Mouse (Mus musculus): ENCODE measurements around the gene Kdelr1.
A peak's percentile ranks its signal among the peaks of the same experiment; 100 is the strongest.
"Not testable (repeated sequence)": the region's sequence is repeated elsewhere in the genome, so short reads cannot be mapped to it uniquely, and the experiment has no call there.

Kdelr1 gene

DNA sequence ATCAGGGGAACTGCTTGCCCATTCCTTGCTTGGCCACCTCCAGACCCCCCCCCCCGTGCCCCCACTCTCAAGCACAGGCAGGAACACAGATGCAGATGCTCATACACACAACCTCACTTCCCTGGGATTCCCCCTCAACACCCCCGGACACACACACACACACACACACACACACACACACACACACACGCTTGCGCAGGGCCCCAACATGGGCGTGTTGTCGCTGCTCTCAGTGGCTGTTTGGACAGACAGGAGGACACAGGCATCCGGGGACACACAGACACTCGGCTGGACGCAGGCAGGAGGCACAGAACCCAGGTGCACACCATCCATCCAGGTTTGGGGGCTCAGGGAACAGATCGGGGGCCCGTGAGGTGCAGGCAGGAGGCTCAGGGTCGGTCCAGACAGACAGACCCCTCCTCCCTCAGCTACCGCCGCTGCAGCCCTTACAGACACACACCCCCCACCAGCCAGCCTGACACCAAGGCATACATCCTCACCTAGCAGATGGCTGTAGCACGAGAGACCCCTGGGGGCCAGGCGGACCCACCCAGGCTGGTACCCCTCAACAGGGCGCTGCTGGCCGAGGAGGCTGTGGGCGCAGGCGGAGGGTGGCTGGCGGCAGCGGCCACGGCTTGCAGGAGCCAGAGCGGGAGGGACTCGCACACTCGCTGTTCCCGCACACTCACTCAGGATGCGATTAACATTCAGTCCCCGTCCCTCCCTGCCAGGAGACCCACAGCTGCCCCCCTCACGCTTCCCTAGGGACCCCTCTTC is 2.1 kb upstream of the Kdelr1 start:
- peak; percentile 32 to 36 for DNase-seq

DNA sequence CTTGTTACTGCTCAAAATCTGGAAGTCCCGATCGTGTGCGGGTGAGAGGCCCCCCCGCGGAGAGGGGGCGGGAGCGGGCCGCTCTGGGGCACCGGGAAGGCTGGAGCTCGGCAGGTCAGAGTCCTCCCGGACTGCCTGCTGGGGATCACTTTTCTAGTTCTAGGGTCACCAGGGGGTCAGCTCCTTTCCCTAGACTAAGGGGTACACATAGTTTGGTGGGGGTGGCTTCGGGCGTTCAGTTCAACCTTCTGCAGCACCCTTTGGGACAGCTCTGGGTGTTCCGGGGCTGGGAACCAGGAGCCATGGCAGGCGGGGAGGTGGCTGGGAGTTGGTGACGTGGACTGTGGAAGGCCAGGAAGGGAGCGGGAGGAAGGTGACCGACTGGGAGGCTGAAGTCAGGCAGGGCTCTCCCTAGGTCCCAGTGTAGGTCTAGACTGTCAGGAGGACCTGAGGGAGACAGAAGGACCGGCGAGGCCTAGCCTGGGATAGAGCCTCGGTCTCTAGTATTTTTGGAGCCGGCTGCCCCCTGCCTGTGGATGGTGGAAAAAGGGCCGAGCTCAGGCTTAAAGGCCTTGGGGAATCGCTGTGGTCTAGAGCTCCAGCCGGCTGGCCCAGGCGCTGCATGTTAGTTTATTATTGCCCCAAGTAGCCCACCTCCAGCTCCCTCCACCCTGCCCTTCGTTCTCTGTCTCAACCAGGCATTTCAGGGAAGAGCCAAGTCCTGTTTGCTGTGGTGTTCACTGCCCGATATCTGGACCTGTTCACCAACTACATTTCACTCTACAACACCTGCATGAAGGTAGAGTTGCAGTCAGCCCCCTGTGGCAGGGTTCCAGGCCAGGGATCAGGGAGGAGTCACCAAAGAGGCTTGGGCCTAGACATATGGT is 732 bp downstream of the Kdelr1 start:
- DNase-seq = peak; percentile 70 to 81

DNA sequence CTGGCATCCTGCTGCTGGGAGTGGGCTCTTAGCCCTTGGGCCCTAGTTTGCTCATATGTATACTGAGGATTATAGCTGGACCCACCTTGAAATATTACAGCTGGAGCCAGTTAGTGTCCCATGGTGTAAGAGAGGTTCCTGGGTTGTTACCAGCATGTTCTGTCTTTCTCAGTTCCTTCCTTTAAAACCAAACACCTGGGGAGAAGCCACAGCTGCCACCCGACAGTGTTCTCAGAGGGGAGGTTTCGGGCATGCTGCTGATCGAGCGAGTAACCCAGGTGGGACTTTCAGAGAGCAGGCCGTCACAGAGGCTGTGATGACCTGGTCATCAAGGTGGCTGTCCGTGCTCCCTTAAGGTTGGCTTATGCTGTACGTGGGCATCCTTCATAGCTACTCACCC is 4.3 kb downstream of the Kdelr1 start:
- no peak for DNase-seq

DNA sequence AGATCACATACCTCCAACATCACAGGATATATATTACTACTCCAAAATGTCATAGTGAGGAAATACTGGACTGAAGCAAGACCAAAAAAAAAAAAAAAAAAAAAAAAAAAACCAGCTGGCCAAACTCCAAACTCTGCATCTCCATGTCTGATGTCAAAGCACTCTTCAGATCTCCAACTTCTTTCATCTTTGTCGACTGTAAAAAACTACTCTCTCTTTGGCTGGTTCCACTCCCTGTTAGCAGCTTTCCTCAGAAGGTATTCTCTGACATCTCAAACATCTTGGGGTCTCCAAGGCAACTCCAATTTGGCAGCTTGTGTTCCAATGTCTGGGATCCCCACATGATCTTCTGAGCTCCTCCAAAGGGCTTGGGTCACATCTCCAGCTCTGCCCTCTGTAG is 5.7 kb downstream of the Kdelr1 start, which contains the start of gene Grin2d:
Gene Grin2d (minus strand): TSS at position 101 of the 400 bp plus-strand sequence.
- DNase-seq = not testable (repeated sequence)

DNA sequence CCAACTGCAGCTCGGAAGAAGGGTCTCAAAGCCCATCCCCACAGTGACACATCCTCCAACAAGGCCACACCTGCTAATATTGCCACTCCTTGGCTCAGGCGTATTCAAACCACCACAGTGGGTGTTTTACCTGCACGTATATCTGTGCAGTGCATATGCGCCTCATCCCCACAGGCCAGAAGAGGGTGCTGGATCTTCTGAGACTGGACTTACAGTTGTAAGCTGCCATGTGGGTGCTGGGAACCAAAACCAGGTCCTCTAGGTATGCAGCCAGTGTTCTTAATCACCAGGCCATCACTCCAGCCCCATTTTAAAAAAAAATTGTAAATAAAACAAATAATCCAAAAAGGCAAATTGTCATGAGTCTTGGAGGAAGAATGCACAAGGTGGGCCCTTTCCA is 8.0 kb downstream of the Kdelr1 start:
- no peak for DNase-seq

DNA sequence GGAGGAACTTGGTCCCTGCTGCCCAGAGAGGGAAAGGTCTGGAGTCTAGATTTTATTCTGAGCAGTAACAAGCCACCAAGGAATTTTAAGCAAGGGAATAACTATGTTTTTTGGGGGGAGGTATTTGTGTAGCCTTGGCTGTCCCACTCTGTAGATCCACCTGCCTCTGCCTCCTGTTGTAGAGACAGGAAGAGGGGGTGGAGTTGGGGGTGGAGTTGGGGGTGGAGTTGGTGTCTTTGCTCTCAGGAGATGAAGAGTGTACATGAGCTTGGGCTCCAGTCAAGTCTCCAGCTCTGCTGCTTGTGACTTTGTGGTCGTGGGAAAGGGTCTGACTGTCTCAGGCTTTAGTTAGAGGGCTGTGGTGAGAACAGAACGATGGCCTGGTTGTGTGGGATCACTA is 8.4 kb downstream of the Kdelr1 start:
- no peak for DNase-seq

DNA sequence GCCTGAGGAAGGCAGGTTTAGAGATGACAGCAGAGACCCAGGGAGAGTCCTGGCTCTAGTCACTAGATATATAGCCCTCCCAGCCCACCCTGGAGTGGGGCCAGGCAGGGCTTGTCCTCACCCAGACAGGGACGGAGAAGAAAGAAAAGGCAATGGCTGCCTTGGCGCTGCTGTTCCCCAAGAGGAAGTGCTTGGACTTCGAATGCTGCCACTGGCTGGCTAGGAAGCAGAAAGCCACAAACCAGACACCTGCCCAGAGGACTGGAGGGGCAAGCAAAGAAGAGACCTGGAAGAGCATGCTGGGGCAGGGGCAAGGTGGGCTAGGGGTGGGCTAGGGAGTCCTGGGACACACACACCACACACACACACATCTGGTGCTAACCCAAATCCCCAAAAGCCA is 14.7 kb downstream of the Kdelr1 start:
- no peak for DNase-seq

DNA sequence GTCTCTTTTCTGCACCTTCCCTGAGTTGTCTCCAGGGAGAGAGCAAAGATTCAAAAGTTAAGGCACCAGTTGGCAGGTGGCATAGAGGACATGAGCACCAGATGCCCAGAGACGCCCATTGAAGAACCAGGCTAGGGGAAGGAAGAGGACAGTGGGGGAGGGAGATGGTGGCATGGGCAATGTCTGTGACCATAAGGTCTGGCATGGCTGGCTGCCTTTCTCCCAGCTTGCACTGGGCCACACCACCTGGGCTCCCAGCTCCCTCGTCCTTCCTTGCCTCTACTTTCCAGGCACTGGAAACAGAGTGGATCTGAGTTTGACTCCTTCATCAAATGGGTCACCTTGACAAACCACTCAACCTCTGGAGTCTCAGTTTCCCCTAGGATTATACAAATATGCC is 20.1 kb downstream of the Kdelr1 start:
- DNase-seq = no peak

DNA sequence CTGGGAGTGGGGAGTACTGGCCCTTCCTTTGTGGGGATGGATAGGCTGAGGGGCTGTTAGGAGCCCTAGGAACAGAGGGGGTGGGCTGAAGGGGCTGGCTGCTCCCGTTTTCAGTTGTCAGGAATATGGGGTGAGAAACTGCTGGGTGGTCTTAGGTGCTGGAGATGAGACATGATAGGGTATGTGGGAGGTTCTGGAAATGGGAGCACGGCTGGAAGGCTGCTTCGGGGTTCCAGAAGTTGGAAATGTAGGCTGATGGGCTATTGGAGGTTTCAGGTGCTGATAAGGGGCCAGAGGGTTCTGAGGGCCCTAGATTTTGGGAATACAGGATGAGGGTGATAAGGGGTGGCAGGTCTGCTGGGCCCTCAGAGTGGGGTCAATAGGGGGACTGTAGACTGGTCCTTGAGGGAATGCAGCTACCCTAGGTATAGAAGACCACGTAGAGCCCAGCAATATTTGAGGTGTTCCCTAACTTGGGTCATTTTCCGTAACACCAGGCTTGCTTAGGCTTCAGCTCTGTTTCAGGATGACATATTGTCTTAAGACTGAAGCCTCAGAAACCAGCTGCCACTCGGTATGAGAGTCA is 23.5 kb downstream of the Kdelr1 start:
- DNase-seq = no peak

DNA sequence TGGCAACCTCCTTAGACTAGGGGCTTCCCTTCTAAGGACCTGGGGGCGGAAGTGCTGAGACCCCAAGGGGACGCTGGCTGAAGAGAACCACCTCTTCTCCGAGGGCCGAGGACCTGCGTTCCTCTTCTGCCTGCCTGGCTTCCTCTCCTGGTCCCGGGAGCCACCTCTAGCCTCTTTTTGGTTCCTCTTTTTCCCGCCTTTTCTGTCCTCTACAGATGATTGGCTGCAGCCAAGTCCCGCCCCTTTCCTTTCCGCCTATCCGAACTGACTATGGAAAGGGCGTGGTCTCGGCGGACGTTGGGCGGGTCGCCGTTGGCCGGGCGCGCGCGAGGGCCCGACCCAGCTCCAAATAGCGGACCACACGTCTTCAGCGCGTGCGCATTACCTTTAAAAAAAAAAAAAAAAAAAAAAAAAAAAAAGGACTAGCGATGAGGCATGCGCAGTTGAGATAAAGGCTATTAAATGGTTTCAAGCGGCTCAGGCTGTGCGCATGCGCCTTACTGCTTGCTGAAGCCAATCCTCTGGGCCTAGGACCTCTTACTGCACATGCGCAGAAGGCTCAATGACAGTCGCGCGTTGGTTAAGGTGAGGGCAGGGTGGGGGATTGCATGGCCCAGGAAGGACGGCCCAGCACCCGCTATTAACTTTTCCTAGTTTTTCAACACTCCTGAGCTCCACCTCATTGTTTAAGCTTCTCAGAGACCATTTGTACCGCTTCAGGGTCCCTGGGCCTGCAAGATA is 24.1 kb downstream of the Kdelr1 start, which contains the start of the genes Syngr4 and Tmem143:
Gene Syngr4 (minus strand): TSS at position 198 of the 741 bp plus-strand sequence.
Gene Tmem143 (plus strand): TSS at position 425 of the 741 bp plus-strand sequence.
- DNase-seq = peak; percentile 96 to 98

DNA sequence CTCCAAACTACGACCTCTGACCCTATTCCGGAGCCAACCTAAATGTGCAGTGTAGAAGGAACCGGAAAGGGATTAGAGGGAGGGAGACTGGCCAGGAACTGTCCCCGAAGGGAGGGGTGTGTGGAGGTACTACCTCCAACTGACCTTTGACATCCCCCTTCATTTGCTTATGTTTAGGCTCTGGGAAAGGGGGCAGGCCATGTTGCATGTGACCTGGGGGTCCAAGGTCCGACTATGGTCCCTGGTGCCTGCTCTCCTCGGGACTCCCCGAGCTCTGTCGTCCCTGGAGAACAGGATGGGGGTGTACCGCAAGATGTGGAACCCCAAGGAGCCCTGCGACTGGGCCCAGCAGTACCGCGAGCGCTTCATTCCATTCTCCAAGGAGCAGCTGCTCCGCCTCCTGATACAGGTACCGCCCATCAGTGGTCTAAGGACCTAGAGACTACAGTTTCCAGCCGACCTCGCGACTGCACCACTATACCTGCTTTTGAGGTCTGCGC is 24.7 kb downstream of the Kdelr1 start:
- DNase-seq = peak; percentile 70 to 84

DNA sequence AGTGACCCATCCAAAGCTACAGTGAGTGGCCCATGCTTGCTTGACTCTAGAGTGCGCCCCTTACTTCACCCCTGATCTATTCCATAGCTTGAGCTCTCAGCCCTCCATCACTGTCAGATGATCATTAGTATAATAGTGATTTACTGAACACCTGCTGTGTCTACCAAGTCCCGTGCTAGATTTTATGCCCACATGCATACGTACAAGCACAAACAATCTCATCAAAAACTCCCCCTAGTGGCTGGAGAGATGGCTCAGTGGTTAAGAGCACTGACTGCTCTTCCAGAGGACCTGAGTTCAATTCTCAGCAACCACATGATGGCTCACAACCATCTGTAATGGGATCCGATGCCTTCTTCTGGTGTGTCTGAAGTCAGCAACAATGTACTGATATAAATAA is 25.6 kb downstream of the Kdelr1 start:
- DNase-seq = not testable (repeated sequence)

DNA sequence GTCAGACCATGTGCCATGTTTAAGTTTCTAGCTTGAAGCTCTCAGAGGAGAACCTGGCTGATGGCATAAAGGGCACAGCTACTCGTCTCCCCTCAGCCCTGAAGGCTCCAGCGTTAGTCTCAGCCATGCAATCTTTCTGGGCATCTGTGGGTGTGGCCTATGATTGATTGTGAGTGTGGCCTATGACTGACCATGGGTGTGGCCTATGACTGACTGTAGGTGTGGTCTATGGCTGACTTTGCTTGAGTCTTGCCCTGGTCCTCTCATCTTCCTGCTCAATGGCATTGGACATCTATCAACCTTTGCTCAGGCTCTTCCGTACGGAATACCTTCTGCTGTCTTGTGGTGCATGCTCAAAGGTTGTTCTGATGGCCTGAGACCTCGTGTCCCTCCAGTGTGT is 29.0 kb downstream of the Kdelr1 start:
- DNase-seq = peak; percentile 65 to 73

DNA sequence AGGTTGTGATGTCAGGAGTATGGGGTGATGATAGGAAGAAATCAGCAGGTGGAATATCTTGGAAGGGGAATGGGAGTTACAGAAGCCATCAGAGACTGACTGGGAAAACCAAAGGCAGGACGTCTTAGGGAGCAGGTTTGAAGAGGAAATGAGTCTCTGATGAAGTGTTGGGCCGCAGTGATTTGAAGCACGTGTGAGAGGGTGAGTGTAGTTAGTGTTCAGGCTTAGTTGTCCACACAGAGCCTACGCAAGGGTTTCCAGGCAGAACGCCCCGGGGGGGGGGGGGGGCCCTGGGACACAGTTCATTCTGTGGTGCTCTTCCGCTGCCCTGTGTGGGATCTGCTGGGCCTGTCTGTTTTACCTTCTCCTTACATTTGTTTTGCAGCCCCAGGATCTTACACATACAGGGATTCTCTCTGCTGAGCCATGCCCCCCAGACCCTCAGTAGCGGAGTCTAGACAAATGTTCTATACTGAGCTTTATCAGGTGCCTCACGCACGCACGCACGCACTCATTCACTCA is 30.0 kb downstream of the Kdelr1 start:
- DNase-seq = no peak

DNA sequence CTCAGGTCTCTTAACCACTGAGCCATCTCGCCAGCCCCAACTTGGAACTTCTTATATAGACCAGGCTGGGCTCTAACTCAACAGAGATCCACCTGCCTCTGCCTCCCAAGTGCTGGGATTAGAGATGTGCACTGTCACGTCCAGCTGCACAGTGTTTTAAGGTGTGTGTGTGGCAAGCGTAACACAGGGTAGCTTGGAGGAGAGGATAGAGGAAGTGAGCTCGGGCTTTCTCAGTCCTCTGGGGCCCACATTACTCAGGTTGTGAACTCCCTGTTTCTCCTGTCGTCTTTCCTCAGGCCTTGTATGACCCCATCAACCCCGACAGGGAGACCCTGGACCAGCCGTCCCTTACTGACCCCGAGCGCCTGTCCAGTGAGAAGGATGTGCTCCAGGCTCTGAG is 34.0 kb downstream of the Kdelr1 start:
- DNase-seq = no peak

DNA sequence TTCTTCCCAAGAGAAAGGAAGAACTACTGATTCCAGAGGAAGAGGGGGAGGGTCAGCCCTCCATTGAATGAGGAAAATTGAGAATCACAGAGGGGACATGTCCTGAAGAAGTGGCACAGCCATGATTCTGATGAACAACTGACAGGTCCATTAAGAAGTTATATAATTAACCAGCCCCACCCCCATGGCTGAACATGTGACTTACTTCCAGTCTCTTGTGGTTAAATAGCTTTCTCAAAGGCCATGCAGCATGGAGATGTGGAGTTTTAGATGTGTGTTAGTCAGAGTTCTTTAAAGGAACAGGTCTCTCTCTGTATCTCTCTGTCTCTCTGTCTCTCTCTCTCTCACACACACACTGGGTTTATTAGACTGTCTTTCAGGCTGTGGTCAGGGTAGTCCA is 35.8 kb downstream of the Kdelr1 start:
- DNase-seq = no peak

DNA sequence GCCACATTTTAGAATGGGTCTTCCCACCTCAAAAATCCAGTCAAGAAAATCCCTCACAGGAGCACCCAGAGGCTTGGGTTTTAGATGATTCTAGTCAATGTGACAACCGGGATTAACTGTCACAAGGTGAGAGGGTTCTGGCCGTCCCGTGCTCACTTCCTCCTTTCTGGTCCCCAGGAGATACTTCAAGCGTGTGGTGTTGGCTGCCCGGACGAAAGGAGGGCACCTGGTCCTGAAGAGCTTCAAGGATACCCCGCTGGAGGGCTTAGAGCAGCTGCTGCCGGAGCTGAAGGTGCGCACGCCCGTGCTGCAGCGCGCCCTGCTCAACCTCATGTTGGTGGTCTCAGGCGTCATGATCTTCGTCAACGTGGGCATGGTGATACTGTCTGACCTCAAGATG is 36.6 kb downstream of the Kdelr1 start:
- DNase-seq = no peak

DNA sequence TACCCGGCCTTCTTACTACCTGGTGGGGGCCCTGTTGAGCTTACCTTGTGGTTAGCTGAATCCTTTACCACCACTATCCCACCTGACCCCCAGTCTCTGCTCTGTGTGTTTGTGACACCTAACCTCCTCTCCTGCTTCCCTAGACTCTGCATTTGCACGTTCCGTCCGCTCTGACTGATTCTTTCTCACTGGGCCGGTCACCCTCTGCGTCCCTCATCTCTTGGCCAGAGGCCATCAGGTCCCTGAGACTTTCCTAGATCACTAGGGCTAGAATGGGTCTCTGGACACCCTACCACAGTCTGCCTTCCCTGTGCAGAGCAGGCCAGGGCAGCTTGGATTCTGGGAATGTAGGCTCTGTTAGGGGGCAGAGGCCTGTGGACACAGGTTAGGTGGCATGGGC is 41.5 kb downstream of the Kdelr1 start:
- no peak for DNase-seq

DNA sequence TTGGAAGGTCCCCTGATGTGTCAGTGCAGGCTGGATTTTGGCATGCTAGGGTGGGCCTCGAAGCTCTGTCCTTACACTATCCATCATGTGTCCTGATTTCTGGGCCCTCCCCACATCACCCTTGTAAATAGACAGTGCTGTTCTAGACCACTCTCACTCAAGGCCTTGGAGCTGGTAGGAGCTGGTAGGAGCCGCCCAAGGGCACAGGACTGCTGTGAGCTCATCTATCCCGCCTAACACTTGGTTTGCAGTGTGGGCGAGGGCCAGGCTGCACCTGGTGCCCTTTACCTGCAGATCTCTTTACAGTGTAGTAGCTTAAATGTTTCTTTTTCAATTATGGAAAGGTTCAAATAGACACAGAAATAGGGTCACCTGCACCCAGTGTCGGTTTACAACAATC is 42.4 kb downstream of the Kdelr1 start:
- DNase-seq = no peak

DNA sequence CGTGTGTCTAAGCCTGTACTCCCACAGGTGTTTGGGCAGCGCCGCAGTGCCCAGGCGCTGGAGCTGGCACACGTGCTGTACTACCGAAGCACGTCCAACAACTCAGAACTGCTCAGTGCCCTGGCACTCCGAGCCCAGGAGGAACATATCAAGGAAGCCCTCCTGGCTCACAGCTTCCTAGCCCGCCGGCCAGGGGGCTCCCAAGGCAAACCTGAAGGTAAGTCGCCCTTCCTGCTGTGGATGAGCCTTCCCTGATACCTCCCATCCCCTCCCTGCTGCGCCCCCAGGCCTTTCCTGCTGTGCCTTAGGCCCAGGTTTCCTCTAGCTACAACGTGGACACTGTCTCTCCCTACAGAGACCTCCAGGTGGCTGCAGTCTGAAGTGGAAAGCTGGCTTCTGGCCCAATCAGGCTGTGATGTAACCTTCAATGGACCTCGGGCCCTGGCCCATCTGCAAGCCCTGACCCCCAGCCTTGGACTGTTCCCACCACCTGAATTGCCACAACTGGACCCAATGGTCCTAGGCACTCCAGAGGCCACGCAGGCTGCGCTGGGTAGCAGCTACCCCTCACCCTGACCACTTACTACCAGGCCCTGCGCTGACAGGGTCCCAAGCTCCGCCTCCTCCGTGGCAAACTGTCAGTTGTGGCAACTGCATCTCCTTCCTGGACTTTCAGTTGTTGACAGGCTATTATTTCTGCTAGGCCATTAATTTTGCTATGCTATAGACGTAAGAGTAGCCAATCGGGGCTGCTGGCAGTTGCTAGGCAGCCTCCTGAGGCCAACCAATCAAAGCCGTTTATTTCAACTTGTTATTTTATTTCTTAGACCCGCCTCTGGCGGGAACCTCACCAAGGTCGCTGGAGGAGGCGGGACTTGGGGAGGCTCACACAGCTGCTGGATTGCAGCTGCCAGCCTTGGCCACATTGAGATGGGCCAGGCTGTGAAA is 43.8 kb downstream of the Kdelr1 start:
- peak; percentile 86 to 93 for DNase-seq

Data from kidney, postnatal 4 days (tissue).